Mouse (Mus musculus) heart, adult 2 months (tissue): Measurements from ENCODE around the gene Fezf1. TPM values are rescaled to one million over a fixed set of nuclear protein-coding genes. Genes with fewer than 3 reads are reported as not detected.

Source experiments
- DNase-seq, 2 experiments: peaks; one replicate each; pipeline ENCODE4 v3.0.0; 2021
- H3K27ac ChIP-seq: fragments of 200-600 bp; 2 replicates; pipeline ENCODE4 v1.8.1; 2022
- H3K27me3 ChIP-seq: fragments of 200-500 bp; 2 replicates; pipeline ENCODE4 v1.6.1; 2012; ENCODE audit warnings: mild to moderate bottlenecking, low read length, inconsistent platforms, mixed read lengths; ENCODE audit not compliant: control insufficient read depth, insufficient read depth
- H3K36me3 ChIP-seq: fragments of 200-500 bp; 2 replicates; pipeline ENCODE4 v1.6.1; 2012; ENCODE audit warnings: low read length, inconsistent platforms; ENCODE audit not compliant: control insufficient read depth, insufficient read depth
- H3K4me1 ChIP-seq: fragments of 200-500 bp; 2 replicates; pipeline ENCODE4 v1.6.1; 2011; ENCODE audit warnings: low read length; ENCODE audit not compliant: control insufficient read depth, insufficient read depth
- H3K4me3 ChIP-seq: fragments of 200-600 bp; 2 replicates; pipeline ENCODE4 v1.8.1; 2022
- H3K79me2 ChIP-seq: fragments of 200-500 bp; replicated peaks from 2 replicates; pipeline ENCODE4 v1.6.1; 2012; ENCODE audit warnings: mild to moderate bottlenecking, inconsistent platforms, low read length, moderate library complexity, mixed read lengths; ENCODE audit not compliant: control insufficient read depth, insufficient read depth
- H3K9ac ChIP-seq: fragments of 200-500 bp; 2 replicates; pipeline ENCODE4 v1.6.1; 2012; ENCODE audit warnings: low read depth, mild to moderate bottlenecking, control low read depth, inconsistent platforms, low read length, mixed read lengths
- CTCF ChIP-seq: fragments of 200-600 bp; IDR thresholded peaks from 2 replicates; pipeline ENCODE4 v1.8.1; 2022; ENCODE audit warnings: antibody characterized with exemption, mild to moderate bottlenecking, moderate library complexity
- EP300 ChIP-seq: fragments of 200-500 bp; IDR thresholded peaks from 2 replicates; pipeline ENCODE4 v1.6.1; 2011; ENCODE audit warnings: low read depth, low read length, control low read depth; ENCODE audit not compliant: insufficient read depth
- POLR2A ChIP-seq: fragments of 200-500 bp; IDR thresholded peaks from 2 replicates; pipeline ENCODE4 v1.6.1; 2011; ENCODE audit warnings: mild to moderate bottlenecking, low read depth, low read length, control low read depth; ENCODE audit not compliant: insufficient read depth
- WGBS: fragments of 180-500 bp; shearing (Covaris S2); methylation state at CpG from one replicate; pipeline ENCODE4 v1.1.7; 2018; 5-methylcytosine and 5-hydroxymethylcytosine counted together
- intact Hi-C: fragments of 180-260 bp; cut with DNase I; formaldehyde crosslinking; loops from one replicate; pipeline ENCODE4 v1.15.1; 2025
- polyA plus RNA-seq: library from polyadenylated mRNA; depleted of rRNA; stranded (reverse); fragments of >200 nt; gene quantifications from 2 replicates; pipeline ENCODE4 v1.2.3, GENCODE M21; 2012
- total RNA-seq, 2 experiments: library from RNA; stranded (reverse); gene quantifications; 2 replicates each; pipeline ENCODE4 v1.2.3; 2021

Gene Fezf1
- total and polyA plus RNA-seq, 3 experiments: not detected

DNA sequence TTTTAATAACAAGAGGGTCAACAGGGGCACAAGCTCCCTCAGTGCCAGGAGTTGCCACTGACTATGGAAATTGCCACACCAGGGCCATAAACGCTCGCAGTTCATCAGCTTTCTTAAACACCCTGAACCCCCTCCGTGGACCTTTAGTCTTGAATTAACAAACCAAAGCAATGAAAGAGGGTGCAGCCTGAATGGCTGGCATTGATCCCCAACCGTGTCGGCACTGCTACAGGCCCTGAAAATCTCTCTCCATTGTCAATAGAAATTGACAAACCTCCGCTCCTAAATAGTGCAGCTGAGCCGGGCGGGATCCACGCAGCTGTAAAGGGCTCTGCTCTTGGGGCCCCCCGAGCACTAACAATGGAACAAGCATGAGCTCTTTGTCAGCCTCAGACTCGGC lies 24.8 kb upstream of the Fezf1 start:
- Histone ChIP-seq H3K27me3 (no peaks in the 10 kb centered on the region), H3K4me1 (no peaks in the 10 kb centered on the region), H3K36me3 (no peaks in the 10 kb centered on the region), H3K79me2 (no peaks in the 10 kb centered on the region), H3K9ac (no peak overlapping the region), H3K4me3 (no peak overlapping the region), H3K27ac (no peak overlapping the region)
- DNase-seq: no peak
- intact Hi-C loops: no loop called here
- TF ChIP-seq CTCF (no peak), POLR2A (no peak), EP300 (no peak)
- WGBS: 14% methylated on average over 11 of the region's 11 CpGs

GRCm38 (mm10) chr6:23272542-23272941 lies 24.4 kb upstream of the Fezf1 start:
- Histone ChIP-seq H3K9ac (no peak overlapping the region), H3K79me2 (no peaks in the 10 kb centered on the region), H3K4me1 (no peaks in the 10 kb centered on the region), H3K27me3 (no peaks in the 10 kb centered on the region), H3K4me3 (no peak overlapping the region), H3K36me3 (no peaks in the 10 kb centered on the region), H3K27ac (no peak overlapping the region)
- TF ChIP-seq POLR2A (no peak), CTCF (no peak)
- 33% methylated on average over 7 of the region's 7 CpGs for WGBS
- DNase-seq: no peak
- intact Hi-C loops: no loop called here

GRCm38 (mm10) chr6:23260738-23261050 lies 12.5 kb upstream of the Fezf1 start:
- no peak overlapping the region for H3K9ac ChIP-seq
- TF ChIP-seq CTCF: no peak
- no peak for TF ChIP-seq POLR2A
- no peak for TF ChIP-seq EP300
- no peaks in the 10 kb centered on the region for H3K4me1 ChIP-seq
- no peak overlapping the region for H3K4me3 ChIP-seq
- no peak overlapping the region for H3K27ac ChIP-seq
- WGBS: 7% methylated on average over 9 of the region's 9 CpGs
- intact Hi-C loops: no loop called here
- H3K79me2 ChIP-seq: no peaks in the 10 kb centered on the region
- peaks cover 9% of the 10 kb centered on the region for H3K27me3 ChIP-seq
- DNase-seq: no peak
- no peaks in the 10 kb centered on the region for H3K36me3 ChIP-seq

DNA sequence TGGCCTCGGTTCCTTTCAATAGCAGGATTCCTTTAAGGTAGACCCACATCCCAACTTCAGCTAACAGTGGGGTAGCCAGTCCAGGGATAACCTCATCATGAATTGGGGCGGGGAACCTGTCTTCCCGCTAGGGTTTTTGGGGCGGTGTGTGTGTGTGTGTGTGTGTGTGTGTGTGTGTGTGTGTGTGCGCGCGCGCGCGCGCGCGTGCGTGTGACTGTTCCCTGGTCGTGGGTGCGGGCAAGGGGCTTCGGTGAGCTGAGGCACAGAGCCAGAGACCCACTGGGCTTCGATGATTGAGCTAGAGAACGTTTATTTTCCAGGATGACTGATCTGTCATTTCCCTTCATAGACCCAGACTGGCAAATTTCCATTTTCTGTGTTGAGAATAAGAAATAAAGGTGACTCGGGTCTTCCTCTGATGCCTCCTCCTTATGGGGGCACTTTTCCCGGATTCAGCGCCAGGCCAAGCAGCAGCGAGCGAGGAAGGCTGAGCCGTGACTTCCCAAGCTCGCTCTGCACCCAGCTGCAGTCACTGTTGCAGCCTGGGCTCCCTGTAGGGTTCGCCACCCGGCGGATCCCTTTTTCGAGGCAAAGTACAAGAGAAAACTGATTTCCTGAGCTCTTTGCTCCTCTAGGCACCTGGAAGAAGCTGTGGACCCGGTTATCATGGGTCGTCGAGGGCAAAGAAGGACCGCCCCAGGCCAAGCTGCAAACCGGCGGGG lies 12.0 kb upstream of the Fezf1 start:
- no peak overlapping the region for H3K4me3 ChIP-seq

DNA sequence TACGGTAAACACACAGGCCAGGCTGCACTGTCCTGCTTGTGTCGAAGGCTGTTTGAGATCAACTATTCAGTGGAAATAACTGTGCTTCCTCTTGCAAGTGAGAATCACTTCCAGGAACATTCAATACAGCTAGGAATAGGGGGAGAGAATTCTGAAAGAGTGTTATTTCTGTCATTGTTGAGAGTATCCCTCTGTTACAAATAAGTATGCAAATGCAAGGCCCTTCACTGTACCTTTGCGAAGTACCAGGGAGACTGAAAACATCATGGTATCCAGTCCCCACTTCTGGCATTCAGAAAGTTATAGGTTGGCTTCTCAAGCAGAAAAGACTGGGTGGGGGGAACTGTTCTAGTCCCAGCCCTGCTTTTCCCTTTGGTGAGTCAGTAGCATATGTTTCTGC lies 9.8 kb upstream of the Fezf1 start:
- H3K27ac ChIP-seq: no peak overlapping the region
- H3K9ac ChIP-seq: no peak overlapping the region
- H3K4me3 ChIP-seq: no peak overlapping the region
- H3K36me3 ChIP-seq: no peaks in the 10 kb centered on the region
- H3K79me2 ChIP-seq: no peaks in the 10 kb centered on the region
- peaks cover 18% of the 10 kb centered on the region for H3K27me3 ChIP-seq
- intact Hi-C loops: no loop called here
- 39% methylated on average over 3 of the region's 3 CpGs for WGBS
- TF ChIP-seq POLR2A (no peak), EP300 (no peak), CTCF (no peak)
- H3K4me1 ChIP-seq: no peaks in the 10 kb centered on the region
- DNase-seq: no peak

More for the DNA sequence above, 12.0 kb upstream of the Fezf1 start:
- TF ChIP-seq CTCF: no peak
- no peak for TF ChIP-seq EP300
- no peak for TF ChIP-seq POLR2A
- Histone ChIP-seq H3K4me1 (no peaks in the 10 kb centered on the region), H3K9ac (no peak overlapping the region), H3K79me2 (no peaks in the 10 kb centered on the region), H3K27ac (no peak overlapping the region), H3K36me3 (no peaks in the 10 kb centered on the region), H3K27me3 (peaks cover 9% of the 10 kb centered on the region)
- intact Hi-C loops: no loop called here
- DNase-seq: no peak
- WGBS: 3% methylated on average over 36 of the region's 36 CpGs

GRCm38 (mm10) chr6:23255161-23255560 lies 7.0 kb upstream of the Fezf1 start:
- no peak overlapping the region for H3K4me3 ChIP-seq
- H3K79me2 ChIP-seq: no peaks in the 10 kb centered on the region
- TF ChIP-seq EP300 (no peak), POLR2A (no peak), CTCF (no peak)
- H3K27ac ChIP-seq: no peak overlapping the region
- H3K27me3 ChIP-seq: peaks cover 20% of the 10 kb centered on the region
- no peaks in the 10 kb centered on the region for H3K36me3 ChIP-seq
- WGBS: 4% methylated on average over 8 of the region's 8 CpGs
- DNase-seq: no peak
- H3K4me1 ChIP-seq: no peaks in the 10 kb centered on the region
- H3K9ac ChIP-seq: no peak overlapping the region
- intact Hi-C loops: no loop called here
